Mouse (Mus musculus): ENCODE data around the gene Cadm2. TPM values are rescaled to one million over a fixed set of nuclear protein-coding genes. Genes with fewer than 3 reads are reported as not detected.

Gene Cadm2
- polyA plus RNA-seq (2012; rRNA removed): 0.15 and 0.85 TPM in 2 replicates

GRCm38 (mm10) chr16:67620826-67621505 lies at the start of gene Cadm2:
TSS of gene Cadm2 (minus strand) at chr16:67620908.
- no peaks in the 10 kb centered on the region for H3K36me3 ChIP-seq (ENCODE audit: control insufficient read depth, insufficient read depth, low read length)
- peak; percentile 23 for DNase-seq
- peaks cover 5% of the 10 kb centered on the region; the same call in 1 of the 2 replicates for H3K4me1 ChIP-seq (replicated peaks; ENCODE audit: control insufficient read depth, insufficient read depth, low read length)
- TF ChIP-seq CTCF (IDR thresholded peaks at IDR 0.05; ENCODE audit: borderline replicate concordance, control insufficient read depth, extremely low read depth, insufficient read depth, low read length, poor library complexity) (no peak), POLR2A (IDR thresholded peaks at IDR 0.05; ENCODE audit: control insufficient read depth, extremely low read depth, insufficient read depth, low read length, poor library complexity) (no peak)
- H3K27me3 ChIP-seq (ENCODE audit: control insufficient read depth, insufficient read depth, low read length): peaks cover 4% of the 10 kb centered on the region; the same call in 1 of the 2 replicates
- whole genome bisulfite sequencing: 2% methylated on average over 33 of the region's 35 CpGs
- peak within 1 kb of the TSS; percentile 26 for H3K4me3 ChIP-seq (ENCODE audit: control insufficient read depth, insufficient read depth, low read length)
- H3K27ac ChIP-seq (ENCODE audit: control insufficient read depth, insufficient read depth, low read length): no peak within 1 kb of the TSS

GRCm38 (mm10) chr16:67646930-67647329 lies 26.2 kb upstream of the Cadm2 start:
- Histone ChIP-seq H3K36me3 (ENCODE audit: control insufficient read depth, insufficient read depth, low read length) (no peaks in the 10 kb centered on the region), H3K27me3 (ENCODE audit: control insufficient read depth, insufficient read depth, low read length) (no peaks in the 10 kb centered on the region), H3K4me1 (replicated peaks; ENCODE audit: control insufficient read depth, insufficient read depth, low read length) (no peaks in the 10 kb centered on the region), H3K27ac (ENCODE audit: control insufficient read depth, insufficient read depth, low read length) (no peak overlapping the region), H3K4me3 (ENCODE audit: control insufficient read depth, insufficient read depth, low read length) (no peak overlapping the region)
- no peak for TF ChIP-seq POLR2A (IDR thresholded peaks at IDR 0.05; ENCODE audit: control insufficient read depth, extremely low read depth, insufficient read depth, low read length, poor library complexity)
- TF ChIP-seq CTCF (IDR thresholded peaks at IDR 0.05; ENCODE audit: borderline replicate concordance, control insufficient read depth, extremely low read depth, insufficient read depth, low read length, poor library complexity): no peak
- WGBS: 91% methylated on average over 3 of the region's 3 CpGs
- DNase-seq: no peak

- no peak for DNase-seq
- Histone ChIP-seq H3K27me3 (ENCODE audit: control insufficient read depth, insufficient read depth, low read length) (no peaks in the 10 kb centered on the region), H3K27ac (ENCODE audit: control insufficient read depth, insufficient read depth, low read length) (no peak overlapping the region), H3K4me3 (ENCODE audit: control insufficient read depth, insufficient read depth, low read length) (no peak overlapping the region), H3K36me3 (ENCODE audit: control insufficient read depth, insufficient read depth, low read length) (no peaks in the 10 kb centered on the region), H3K4me1 (replicated peaks; ENCODE audit: control insufficient read depth, insufficient read depth, low read length) (no peaks in the 10 kb centered on the region)
- TF ChIP-seq POLR2A (IDR thresholded peaks at IDR 0.05; ENCODE audit: control insufficient read depth, extremely low read depth, insufficient read depth, low read length, poor library complexity) (no peak), CTCF (IDR thresholded peaks at IDR 0.05; ENCODE audit: borderline replicate concordance, control insufficient read depth, extremely low read depth, insufficient read depth, low read length, poor library complexity) (no peak)
- 92% methylated on average over 4 of the region's 4 CpGs for WGBS
Measured at GRCm38 (mm10) chr16:67643651-67644050, 22.9 kb upstream of the Cadm2 start.

GRCm38 (mm10) chr16:67619906-67620781 lies 564 bp downstream of the Cadm2 start:
- no peak for TF ChIP-seq CTCF (IDR thresholded peaks at IDR 0.05; ENCODE audit: borderline replicate concordance, control insufficient read depth, extremely low read depth, insufficient read depth, low read length, poor library complexity)
- no peak for TF ChIP-seq POLR2A (IDR thresholded peaks at IDR 0.05; ENCODE audit: control insufficient read depth, extremely low read depth, insufficient read depth, low read length, poor library complexity)
- DNase-seq: no peak
- Histone ChIP-seq H3K27me3 (ENCODE audit: control insufficient read depth, insufficient read depth, low read length) (peaks cover 4% of the 10 kb centered on the region; the same call in 1 of the 2 replicates), H3K27ac (ENCODE audit: control insufficient read depth, insufficient read depth, low read length) (no peak overlapping the region), H3K36me3 (ENCODE audit: control insufficient read depth, insufficient read depth, low read length) (no peaks in the 10 kb centered on the region), H3K4me3 (ENCODE audit: control insufficient read depth, insufficient read depth, low read length) (peak overlapping the region; percentile 26), H3K4me1 (replicated peaks; ENCODE audit: control insufficient read depth, insufficient read depth, low read length) (peaks cover 5% of the 10 kb centered on the region; the same call in 1 of the 2 replicates)
- 3% methylated on average over 54 of the region's 61 CpGs for WGBS

- Histone ChIP-seq H3K4me3 (ENCODE audit: control insufficient read depth, insufficient read depth, low read length) (no peak overlapping the region), H3K27ac (ENCODE audit: control insufficient read depth, insufficient read depth, low read length) (no peak overlapping the region), H3K4me1 (replicated peaks; ENCODE audit: control insufficient read depth, insufficient read depth, low read length) (peaks cover 5% of the 10 kb centered on the region; the same call in 1 of the 2 replicates), H3K27me3 (ENCODE audit: control insufficient read depth, insufficient read depth, low read length) (peaks cover 4% of the 10 kb centered on the region; the same call in 1 of the 2 replicates), H3K36me3 (ENCODE audit: control insufficient read depth, insufficient read depth, low read length) (no peaks in the 10 kb centered on the region)
- no peak for DNase-seq
- TF ChIP-seq CTCF (IDR thresholded peaks at IDR 0.05; ENCODE audit: borderline replicate concordance, control insufficient read depth, extremely low read depth, insufficient read depth, low read length, poor library complexity) (no peak), POLR2A (IDR thresholded peaks at IDR 0.05; ENCODE audit: control insufficient read depth, extremely low read depth, insufficient read depth, low read length, poor library complexity) (no peak)
- 3% methylated on average over 16 of the region's 16 CpGs for WGBS
Measured at GRCm38 (mm10) chr16:67619416-67619815, 1.3 kb downstream of the Cadm2 start.

DNA sequence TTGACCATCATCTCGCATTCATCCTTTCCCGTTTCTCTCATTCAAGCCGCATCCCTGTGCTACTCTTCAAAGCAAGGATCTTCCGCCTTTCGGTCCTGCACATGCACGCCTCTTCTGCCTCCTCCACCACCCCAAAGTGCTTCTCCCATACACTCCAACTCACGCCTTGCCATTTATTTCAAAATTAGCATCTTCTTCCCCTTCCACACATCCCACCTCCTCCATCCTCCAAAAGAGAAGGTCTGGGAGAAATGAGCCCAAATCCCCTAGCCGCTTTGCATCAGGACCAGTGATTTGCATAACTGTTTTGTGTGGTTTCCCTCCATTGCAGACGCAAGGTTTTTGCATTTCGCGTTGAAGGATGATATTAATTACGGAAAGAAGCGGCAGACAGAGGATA lies 1.9 kb downstream of the Cadm2 start:
- Histone ChIP-seq H3K4me3 (ENCODE audit: control insufficient read depth, insufficient read depth, low read length) (no peak overlapping the region), H3K36me3 (ENCODE audit: control insufficient read depth, insufficient read depth, low read length) (no peaks in the 10 kb centered on the region), H3K27me3 (ENCODE audit: control insufficient read depth, insufficient read depth, low read length) (peaks cover 4% of the 10 kb centered on the region; the same call in 1 of the 2 replicates), H3K27ac (ENCODE audit: control insufficient read depth, insufficient read depth, low read length) (no peak overlapping the region), H3K4me1 (replicated peaks; ENCODE audit: control insufficient read depth, insufficient read depth, low read length) (peaks cover 5% of the 10 kb centered on the region; the same call in 1 of the 2 replicates)
- 13% methylated on average over 13 of the region's 13 CpGs for WGBS
- DNase-seq: no peak
- TF ChIP-seq CTCF (IDR thresholded peaks at IDR 0.05; ENCODE audit: borderline replicate concordance, control insufficient read depth, extremely low read depth, insufficient read depth, low read length, poor library complexity) (no peak), POLR2A (IDR thresholded peaks at IDR 0.05; ENCODE audit: control insufficient read depth, extremely low read depth, insufficient read depth, low read length, poor library complexity) (no peak)

All from thymus, adult 2 months (tissue).